Mouse (Mus musculus): Measurements from ENCODE around the gene Kitl.

- TF ChIP-seq CTCF (IDR thresholded peaks at IDR 0.05; ENCODE audit: borderline replicate concordance, extremely low read depth, insufficient read depth, insufficient read length) (no peak), POLR2A (IDR thresholded peaks at IDR 0.05; ENCODE audit: borderline replicate concordance, extremely low read depth, insufficient read depth, insufficient read length, poor library complexity, severe bottlenecking) (no peak)
These were observed 100.1 kb downstream of the Kitl start for GRCm38 (mm10) chr10:100115570-100115969.
